Mouse (Mus musculus) thymus, postnatal 10 days (tissue): ENCODE results near the gene Gp5.

Source experiments
- DNase-seq, 2 experiments: peaks; one replicate each; pipeline ENCODE4 v3.0.0; 2021; ENCODE audit warnings: low spot score in 2 of 2

Gp5 gene

GRCm38 (mm10) chr16:30280676-30281297 is 29.8 kb downstream of the Gp5 start:
- no peak for DNase-seq

DNA sequence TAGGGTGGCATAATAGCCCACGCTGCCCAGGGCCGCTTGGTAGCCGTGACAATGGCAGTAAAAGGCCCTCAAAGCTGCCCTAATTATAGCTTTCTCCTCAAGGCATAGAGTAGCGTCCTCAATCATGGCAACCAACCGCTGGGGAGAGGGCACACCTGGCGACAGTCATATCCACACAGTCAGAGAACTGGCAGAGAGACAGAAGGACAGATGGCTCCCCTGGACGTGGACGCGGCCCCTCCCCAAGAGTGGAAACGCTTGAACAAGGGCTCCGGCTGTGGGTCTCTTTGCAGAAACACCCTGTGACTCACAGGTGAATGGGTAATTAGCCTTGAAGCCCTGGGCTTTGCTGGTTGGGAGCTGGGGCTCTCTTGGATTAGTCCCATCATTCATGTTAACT is 32.2 kb downstream of the Gp5 start:
- DNase-seq: no peak

GRCm38 (mm10) chr16:30275558-30276340 is 34.8 kb downstream of the Gp5 start:
- DNase-seq: no peak

DNA sequence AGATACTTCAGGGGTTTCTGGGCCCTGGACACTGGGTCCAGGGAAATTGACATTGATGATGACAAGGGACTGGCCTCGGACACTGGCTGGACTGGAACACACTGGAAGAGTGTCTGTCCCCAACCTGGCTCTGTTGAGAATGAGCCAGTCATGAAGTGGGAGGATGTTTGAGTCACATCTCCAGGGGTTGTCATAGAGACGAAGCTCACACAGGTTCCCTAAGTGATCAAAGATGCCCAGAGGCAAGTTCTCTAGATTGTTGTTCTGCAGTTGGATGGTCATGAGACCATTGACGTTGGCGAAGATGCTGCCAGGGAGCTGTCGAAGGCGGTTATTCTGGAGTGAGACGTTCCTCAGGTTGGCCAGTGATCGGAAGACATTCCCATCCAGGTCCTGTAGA is 37.5 kb downstream of the Gp5 start:
- DNase-seq: no peak

GRCm38 (mm10) chr16:30271941-30272595 is 38.5 kb downstream of the Gp5 start:
- peak; percentile 24 to 33 for DNase-seq

DNA sequence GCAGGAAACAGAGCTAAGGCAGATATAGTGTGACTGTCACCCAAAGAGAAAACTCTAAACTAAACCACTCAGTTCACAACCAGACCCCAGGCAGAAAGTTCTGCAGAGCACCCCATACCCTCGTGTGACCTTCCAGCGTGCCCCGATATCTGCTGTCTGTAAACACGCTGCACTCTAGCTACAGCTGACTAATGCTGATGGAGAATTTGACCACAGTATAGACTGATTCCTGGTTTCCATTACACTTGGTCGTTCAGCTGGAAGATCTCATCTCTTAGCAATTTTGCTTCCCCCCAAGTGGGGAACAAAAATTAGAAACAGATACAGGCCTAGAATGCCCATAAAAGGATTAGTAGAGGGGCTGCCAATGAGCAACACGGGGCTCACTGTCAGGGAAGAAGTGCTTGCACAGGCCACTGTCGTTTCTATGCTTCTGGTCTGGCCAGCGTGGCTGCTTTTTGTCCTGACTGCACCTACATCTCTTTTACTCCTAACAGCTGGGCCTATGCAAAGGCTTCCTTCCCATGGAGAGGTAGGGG is 39.3 kb downstream of the Gp5 start:
- DNase-seq: no peak

GRCm38 (mm10) chr16:30267359-30267758 is 43.2 kb downstream of the Gp5 start, which contains the start of gene Cpn2:
TSS of gene Cpn2 (minus strand) at chr16:30267499.
- DNase-seq: no peak

DNA sequence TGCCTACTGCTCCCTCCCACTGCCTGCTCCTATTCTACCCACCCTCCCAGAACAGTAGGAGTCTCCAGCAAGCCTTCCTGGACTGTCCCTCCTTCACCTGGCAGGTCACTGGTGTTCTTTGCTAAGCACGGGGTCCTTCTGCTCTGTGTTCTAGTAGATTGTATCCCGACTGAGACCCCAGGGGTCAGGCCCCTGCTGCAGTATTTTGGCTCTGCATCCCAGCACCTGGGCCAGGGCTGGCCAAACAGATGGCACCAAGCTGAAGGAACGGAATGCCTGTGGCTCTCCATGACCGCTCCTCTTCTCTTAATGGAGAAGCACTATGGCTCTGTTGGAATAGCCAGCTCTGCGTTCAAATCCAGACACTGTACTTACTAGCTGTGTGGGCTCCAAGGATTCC is 44.0 kb downstream of the Gp5 start:
- no peak for DNase-seq

DNA sequence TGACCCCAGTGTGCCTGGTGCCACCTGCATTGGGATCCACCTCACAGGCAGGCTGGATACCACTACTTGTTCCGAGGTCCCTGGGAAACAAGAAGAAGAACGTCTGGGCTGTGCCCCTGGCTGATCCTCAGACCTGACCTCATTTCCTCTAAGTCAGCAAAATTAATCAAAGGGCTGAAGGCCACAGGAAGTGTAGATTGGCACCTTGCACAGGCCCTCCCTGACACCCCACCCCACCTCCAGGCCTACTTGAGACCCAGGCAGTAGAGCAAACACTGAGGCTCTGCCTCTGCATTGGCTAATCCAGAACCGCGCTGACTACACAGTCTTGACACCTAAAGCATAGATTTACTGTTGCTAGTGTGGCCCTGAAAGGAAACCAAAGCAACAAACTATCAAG is 45.0 kb downstream of the Gp5 start:
- no peak for DNase-seq

DNA sequence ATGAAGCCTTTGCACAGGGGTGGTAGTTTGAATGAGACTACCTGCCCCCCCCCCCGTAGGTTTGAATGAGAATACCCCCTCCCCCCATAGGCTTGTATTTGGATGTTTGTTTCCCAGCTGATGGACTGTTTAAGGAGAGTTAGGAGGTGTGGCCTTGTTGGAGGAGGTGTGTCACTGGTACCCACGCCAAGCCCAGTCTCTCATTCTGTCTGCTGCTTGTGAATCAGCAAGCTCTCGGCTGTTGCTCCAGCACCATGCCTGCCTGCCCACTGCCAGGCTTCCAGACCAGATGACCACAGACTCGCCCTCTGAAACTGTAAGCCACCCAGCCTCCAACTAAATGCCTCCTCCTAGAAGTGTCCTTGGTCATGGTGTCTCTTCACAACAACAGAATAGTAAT is 47.4 kb downstream of the Gp5 start:
- no peak for DNase-seq

- peak; percentile 31 to 78 for DNase-seq
Measured at GRCm38 (mm10) chr16:30262664-30263063, 47.9 kb downstream of the Gp5 start.

DNA sequence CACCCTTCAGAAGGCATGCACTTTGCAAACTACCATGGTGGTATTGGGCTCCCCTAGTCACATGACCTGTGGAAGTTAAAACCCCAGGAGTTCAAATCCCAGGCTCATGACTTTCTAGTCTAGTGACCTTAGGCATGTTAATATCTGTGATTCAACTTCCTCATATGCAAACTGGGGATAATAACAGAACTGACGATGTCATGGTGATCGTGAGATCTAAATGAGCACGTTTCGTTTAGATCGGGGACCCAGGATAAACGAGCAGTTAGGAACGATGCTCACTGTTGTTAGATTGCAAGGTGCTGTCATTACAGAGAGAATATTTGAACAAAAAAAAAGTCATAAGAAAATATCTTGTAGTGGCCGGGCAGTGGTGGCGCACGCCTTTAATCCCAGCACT is 48.4 kb downstream of the Gp5 start:
- no peak for DNase-seq

DNA sequence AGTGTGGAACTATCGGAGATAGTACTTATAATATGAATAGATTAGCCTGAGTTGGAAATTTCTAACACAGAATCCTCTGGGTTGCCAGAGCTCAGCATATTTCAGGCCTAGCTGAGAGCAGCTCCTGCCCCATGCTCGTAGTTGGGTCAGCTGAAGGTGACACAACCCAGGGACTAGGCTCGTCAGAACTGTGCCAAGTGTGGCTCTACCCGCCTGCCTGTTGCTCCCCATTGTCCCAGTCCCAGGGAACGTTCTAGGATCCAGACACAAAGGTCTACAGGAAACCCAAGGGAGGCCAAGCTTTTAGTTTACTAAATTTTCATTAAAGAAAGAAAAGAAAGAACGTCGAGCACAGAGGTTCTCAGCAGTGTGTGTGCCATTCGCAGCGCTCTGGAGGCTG is 49.2 kb downstream of the Gp5 start:
- DNase-seq: no peak

DNA sequence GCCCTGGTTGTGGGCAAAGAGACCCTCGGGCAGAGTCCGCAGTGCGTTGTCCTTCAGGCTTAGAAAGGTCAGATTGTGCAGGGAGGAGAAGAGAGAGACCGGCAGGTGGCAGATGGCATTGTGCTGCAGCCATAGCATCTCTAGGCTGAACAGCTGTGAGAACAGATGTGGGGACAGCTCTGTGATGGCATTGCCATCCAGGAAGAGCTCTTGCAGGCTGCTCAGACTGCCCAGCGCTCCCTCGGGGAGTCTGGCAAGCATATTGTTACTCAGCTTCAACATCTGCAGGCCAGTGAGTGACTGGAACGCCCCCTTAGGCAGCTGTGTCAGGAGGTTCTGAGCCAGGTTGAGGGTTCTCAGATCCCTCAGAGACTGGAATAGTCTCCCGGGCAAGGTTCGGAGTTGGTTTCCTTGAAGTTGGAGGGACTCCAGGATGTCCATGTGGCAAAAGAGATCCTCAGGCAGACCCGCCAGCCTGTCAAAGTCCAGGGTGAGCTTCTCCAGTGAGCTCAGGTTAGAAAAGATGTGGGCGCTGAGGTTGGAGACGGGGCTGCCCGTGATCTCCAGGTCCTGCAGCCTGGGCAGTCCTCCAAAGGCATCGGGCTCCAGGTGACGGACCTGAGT is 50.5 kb downstream of the Gp5 start:
- DNase-seq: no peak

DNA sequence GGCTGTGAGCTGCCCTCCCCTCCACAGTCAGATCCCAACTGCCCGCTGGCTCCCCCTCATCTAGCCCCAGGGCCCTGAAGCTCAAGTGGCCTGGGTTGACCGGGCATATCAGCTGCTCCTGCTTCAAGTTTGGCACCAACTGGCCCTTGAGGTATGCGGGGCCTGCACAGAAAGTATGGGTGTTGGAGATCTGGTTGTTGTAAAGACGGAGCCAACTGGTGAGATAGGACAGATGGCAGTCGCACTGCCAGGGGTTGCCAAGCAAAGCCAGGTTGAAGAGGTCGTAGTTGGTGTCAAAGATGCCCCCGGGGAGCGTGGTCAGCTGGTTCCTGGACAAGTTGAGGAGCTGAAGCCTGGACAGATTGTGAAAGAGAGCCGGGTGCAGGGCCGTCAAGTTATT is 51.1 kb downstream of the Gp5 start:
- DNase-seq: no peak

DNA sequence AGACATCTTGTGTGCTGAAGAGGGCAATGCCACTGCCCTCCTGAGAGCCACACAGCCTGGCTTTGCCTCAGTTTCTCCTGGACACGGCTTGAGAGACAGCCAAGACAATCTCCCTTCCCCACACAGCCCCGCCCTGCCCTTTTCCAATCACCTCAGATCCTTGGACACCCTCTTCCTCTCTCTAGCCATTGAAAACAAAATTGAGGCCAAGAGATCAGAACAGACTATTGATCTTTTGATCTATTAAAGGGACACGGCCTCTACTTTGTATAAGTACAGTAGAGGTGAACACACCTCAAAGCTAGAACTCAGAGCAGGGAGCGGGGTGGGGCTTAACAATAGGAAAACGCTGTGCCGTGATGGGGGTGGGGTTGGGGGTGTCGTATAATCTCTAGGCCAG is 52.1 kb downstream of the Gp5 start:
- no peak for DNase-seq

- DNase-seq: no peak
Measured at GRCm38 (mm10) chr16:30257718-30258117, 52.9 kb downstream of the Gp5 start.
